Comparison of ENCODE assay signal across 21 mouse cellular contexts in the genomic region with DNA sequence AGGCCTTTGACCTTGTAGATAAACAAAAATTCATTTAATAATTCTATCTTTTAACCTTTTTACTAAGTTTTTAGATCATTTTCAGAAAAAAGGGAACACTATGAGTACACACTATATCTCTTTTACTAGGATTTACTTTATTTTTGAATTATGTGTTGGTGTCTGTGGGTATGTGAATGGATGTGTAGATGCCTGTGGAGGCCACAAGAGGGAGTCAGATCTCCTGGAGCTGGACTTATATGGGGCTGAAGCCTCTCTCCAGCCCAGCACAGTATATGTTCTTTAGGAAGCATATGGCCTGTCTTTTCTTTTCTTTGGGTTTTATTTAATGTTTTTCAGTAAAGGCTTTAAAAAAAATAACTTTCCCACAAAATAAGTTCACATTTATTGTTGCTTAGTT.
DNase-seq lines count a peak whose midpoint lies in the region; ATAC-seq and TF ChIP-seq lines count a peak whose summit lies in the region.
"Had no signal": no experiment of that assay in that cellular context is flagged by ENCODE, and none has a peak within 500 bp of the region (broad histone marks: within the 10 kb centered on the region; RNA-seq: fewer than 3 reads in every experiment).

No protein-coding gene starts in this region.

- peaks cover 3% of the 10 kb centered on the region; the same call in 1 of the 2 replicates for H3K4me1 ChIP-seq in kidney, adult 2 months (ENCODE audit: control insufficient read depth, insufficient read depth, low read length)
- H3K4me1 ChIP-seq in lung, embryonic 14.5 days (ENCODE audit: insufficient read depth), result no peaks in the 10 kb centered on the region
- H3K4me1 ChIP-seq in MEL (ENCODE audit: control insufficient read depth in 1 of 2, insufficient read depth in 2 of 2, low read length in 2 of 2), result peaks cover 0 to 3% of the 10 kb centered on the region in 2 experiments; a peak in 1 of 4 replicates
- no peaks in the 10 kb centered on the region for H3K4me1 ChIP-seq in cortical plate, adult 2 months (ENCODE audit: control insufficient read depth, insufficient read depth, low read length)

- H3K9ac ChIP-seq in lung, embryonic 14.5 days, result no peak overlapping the region
- H3K9ac ChIP-seq in MEL (ENCODE audit: control insufficient read depth, low read depth, low read length, poor library complexity, severe bottlenecking), result no peak overlapping the region
- H3K9ac ChIP-seq: hindbrain, embryonic 13.5 days had no signal

- TF ChIP-seq CTCF in kidney, adult 2 months (conservative IDR thresholded peaks at IDR 0.05; ENCODE audit: insufficient read depth, insufficient read length, low read depth, low read length), result peak; percentile 48; the same call in 1 of the 2 replicates
- TF ChIP-seq CTCF in lung, embryonic 14.5 days (IDR thresholded peaks at IDR 0.05; ENCODE audit: low read depth), result peak; percentile 20; the same call in 1 of the 2 replicates
- peak; percentile 39 to 55 (median 40) for TF ChIP-seq CTCF in MEL (IDR thresholded peaks at IDR 0.05 in 2 of 3, conservative IDR thresholded peaks at IDR 0.05 in 1 of 3; ENCODE audit: control insufficient read depth in 1 of 3, insufficient read depth in 1 of 3, low read depth in 2 of 3, low read length in 3 of 3, poor library complexity in 1 of 3, severe bottlenecking in 1 of 3)
- TF ChIP-seq CTCF in cortical plate, adult 2 months (IDR thresholded peaks at IDR 0.05; ENCODE audit: extremely low read depth, insufficient read depth, low read length), result 0 out of 2 replicates have a peak, but pooled peaks have one; percentile 13

- H3K27me3 ChIP-seq in kidney, adult 2 months (replicated peaks; ENCODE audit: control insufficient read depth, insufficient read depth, low read length), result no peaks in the 10 kb centered on the region
- H3K27me3 ChIP-seq in lung, embryonic 14.5 days (ENCODE audit: insufficient read depth, low read length), result no peaks in the 10 kb centered on the region
- no peaks in the 10 kb centered on the region for H3K27me3 ChIP-seq in MEL (ENCODE audit: control insufficient read depth in 1 of 2, insufficient read depth in 2 of 2, low read length in 2 of 2)

- H3K4me2 ChIP-seq in lung, embryonic 14.5 days, result no peak overlapping the region
- H3K4me2 ChIP-seq: hindbrain, embryonic 13.5 days; midbrain, embryonic 11.5 days had no signal

- H3K27ac ChIP-seq in kidney, adult 2 months (ENCODE audit: insufficient read depth, low read depth, low read length), result no peak overlapping the region
- H3K27ac ChIP-seq in lung, embryonic 14.5 days (ENCODE audit: low read depth), result no peak overlapping the region
- no peak overlapping the region for H3K27ac ChIP-seq in MEL (ENCODE audit: control insufficient read depth, low read depth, low read length)
- H3K27ac ChIP-seq in cortical plate, adult 2 months (ENCODE audit: insufficient read depth, low read length), result no peak overlapping the region
- H3K27ac ChIP-seq: hindbrain, embryonic 13.5 days; limb, embryonic 10.5 days; macrophage had no signal

- no peak overlapping the region for H3K4me3 ChIP-seq in kidney, adult 2 months (ENCODE audit: insufficient read depth, low read depth, low read length)
- no peak overlapping the region for H3K4me3 ChIP-seq in lung, embryonic 14.5 days (ENCODE audit: low read depth, low read length)
- H3K4me3 ChIP-seq in MEL (ENCODE audit: control insufficient read depth in 1 of 2, insufficient read depth in 1 of 2, low read depth in 2 of 2, low read length in 2 of 2), result no peak overlapping the region
- no peak overlapping the region for H3K4me3 ChIP-seq in cortical plate, adult 2 months (ENCODE audit: insufficient read depth, low read length)
- H3K4me3 ChIP-seq: hindbrain, embryonic 13.5 days; limb, embryonic 10.5 days had no signal

- H3K9me3 ChIP-seq in lung, embryonic 14.5 days (ENCODE audit: low read depth, low read length), result 0 out of 2 replicates have a peak, but pooled peaks cover 3% of the 10 kb centered on the region
- H3K9me3 ChIP-seq in MEL (replicated peaks; ENCODE audit: insufficient read depth, low read length), result no peaks in the 10 kb centered on the region
- H3K9me3 ChIP-seq: hindbrain, embryonic 13.5 days; limb, embryonic 10.5 days had no signal

- no peak for TF ChIP-seq POLR2A in kidney, adult 2 months (IDR thresholded peaks at IDR 0.05; ENCODE audit: low read depth, low read length)
- no peak for TF ChIP-seq POLR2A in MEL (IDR thresholded peaks at IDR 0.05; ENCODE audit: control insufficient read depth in 1 of 2, insufficient read depth in 1 of 2, low read depth in 1 of 2, low read length in 2 of 2, poor library complexity in 1 of 2)
- no peak for TF ChIP-seq POLR2A in cortical plate, adult 2 months (IDR thresholded peaks at IDR 0.05; ENCODE audit: extremely low read depth, insufficient read depth, low read length)

- no peak for DNase-seq in kidney, adult 2 months
- no peak for DNase-seq in kidney, adult 8-10 months
- no peak for DNase-seq in lung, embryonic 14.5 days
- DNase-seq in lung, postnatal 10 days, result no peak
- peak; percentile 41 for DNase-seq in MEL (ENCODE audit: low read depth, low spot score)
- DNase-seq in urinary bladder, postnatal 4 days (ENCODE audit: low spot score in 2 of 2), result no peak
- no peak for DNase-seq in ovary, postnatal 14 days (ENCODE audit: low spot score)
- DNase-seq: adrenal gland, postnatal 10 days; cerebellum, adult 8-10 months; cerebellum, postnatal 36 days; gastrocnemius, postnatal 36 days; kidney, postnatal 4 days; liver; lung, adult 2 months had no signal

- H3K79me2 ChIP-seq in MEL (ENCODE audit: control insufficient read depth, insufficient read depth, low read length, poor library complexity), result no peaks in the 10 kb centered on the region

- peak; percentile 46 for TF ChIP-seq RAD21 in MEL (IDR thresholded peaks at IDR 0.05; ENCODE audit: low read depth, low read length)

- no peak for TF ChIP-seq EP300 in MEL (IDR thresholded peaks at IDR 0.05; ENCODE audit: low read depth in 1 of 2, low read length in 2 of 2)

- ATAC-seq in lung, embryonic 14.5 days (ENCODE audit: insufficient read depth), result no peak
- ATAC-seq: forebrain, embryonic 16.5 days; inflammation-experienced regulatory T-cells, adult 6 months had no signal

- H3K36me3 ChIP-seq in kidney, adult 2 months (ENCODE audit: control insufficient read depth, insufficient read depth, low read length), result no peaks in the 10 kb centered on the region
- no peaks in the 10 kb centered on the region for H3K36me3 ChIP-seq in lung, embryonic 14.5 days (ENCODE audit: insufficient read depth)
- H3K36me3 ChIP-seq in MEL (ENCODE audit: control insufficient read depth in 1 of 2, insufficient read depth in 2 of 2, low read length in 2 of 2), result no peaks in the 10 kb centered on the region
- H3K36me3 ChIP-seq: hindbrain, embryonic 13.5 days; limb, embryonic 10.5 days had no signal

TF ChIP-seq in MEL, 35 proteins besides CTCF, POLR2A, EP300 and RAD21:
- TF ChIP-seq USF1 (IDR thresholded peaks at IDR 0.05; ENCODE audit: low read depth, low read length) (no peak), ZC3H11A (IDR thresholded peaks at IDR 0.05; ENCODE audit: low read depth, low read length) (peak; percentile 49; the same call in 1 of the 2 replicates), E2F4 (IDR thresholded peaks at IDR 0.05; ENCODE audit: borderline replicate concordance, low read depth, low read length) (no peak), SMC3 (IDR thresholded peaks at IDR 0.05; ENCODE audit: low read depth, low read length) (peak; percentile 58)
TF ChIP-seq in MEL: peak in this region for 2.
